Mouse (Mus musculus) testis, postnatal 10 days (tissue): Measurements from ENCODE around the gene Snrnp25.

Source experiments
- DNase-seq: peaks from one replicate; pipeline ENCODE4 v3.0.0; 2021; ENCODE audit warnings: low spot score

Snrnp25 gene

GRCm38 (mm10) chr11:32205058-32205873 lies at the start of gene Snrnp25:
Gene Snrnp25, plus strand, starts transcription at chr11:32205415.
- peak; percentile 96 for DNase-seq

- no peak for DNase-seq
Measured at GRCm38 (mm10) chr11:32156854-32157630, 48.2 kb upstream of the Snrnp25 start.

GRCm38 (mm10) chr11:32157791-32158594 lies 47.2 kb upstream of the Snrnp25 start:
- DNase-seq: no peak

- DNase-seq: no peak
Measured at GRCm38 (mm10) chr11:32159176-32159575, 46.0 kb upstream of the Snrnp25 start.

GRCm38 (mm10) chr11:32160341-32160740 lies 44.9 kb upstream of the Snrnp25 start:
- DNase-seq: no peak

- no peak for DNase-seq
Measured at GRCm38 (mm10) chr11:32161500-32161899, 43.7 kb upstream of the Snrnp25 start.

- peak; percentile 89 for DNase-seq
Measured at GRCm38 (mm10) chr11:32161922-32162804, 43.1 kb upstream of the Snrnp25 start.

- no peak for DNase-seq
Measured at GRCm38 (mm10) chr11:32166683-32167082, 38.5 kb upstream of the Snrnp25 start.

- no peak for DNase-seq
Measured at GRCm38 (mm10) chr11:32178506-32178905, 26.7 kb upstream of the Snrnp25 start.

- DNase-seq: no peak
Measured at GRCm38 (mm10) chr11:32181246-32181645, 24.0 kb upstream of the Snrnp25 start.

GRCm38 (mm10) chr11:32181973-32182868 lies 23.0 kb upstream of the Snrnp25 start:
- peak; percentile 91 for DNase-seq

- DNase-seq: peak; percentile 30
Measured at GRCm38 (mm10) chr11:32184469-32184868, 20.7 kb upstream of the Snrnp25 start.

GRCm38 (mm10) chr11:32186031-32186430 lies 19.2 kb upstream of the Snrnp25 start:
- peak; percentile 17 for DNase-seq

GRCm38 (mm10) chr11:32187256-32187655 lies 18.0 kb upstream of the Snrnp25 start:
- DNase-seq: peak; percentile 32

- DNase-seq: no peak
Measured at GRCm38 (mm10) chr11:32188881-32189280, 16.3 kb upstream of the Snrnp25 start.

GRCm38 (mm10) chr11:32189434-32189833 lies 15.8 kb upstream of the Snrnp25 start:
- no peak for DNase-seq

GRCm38 (mm10) chr11:32190119-32190518 lies 15.1 kb upstream of the Snrnp25 start:
- DNase-seq: no peak

GRCm38 (mm10) chr11:32190603-32191110 lies 14.6 kb upstream of the Snrnp25 start:
- no peak for DNase-seq

GRCm38 (mm10) chr11:32193156-32193555 lies 12.1 kb upstream of the Snrnp25 start:
- DNase-seq: no peak

GRCm38 (mm10) chr11:32194086-32194485 lies 11.1 kb upstream of the Snrnp25 start:
- DNase-seq: peak; percentile 36
